Comparison of ENCODE assay signal across 24 mouse cellular contexts in the genomic region with DNA sequence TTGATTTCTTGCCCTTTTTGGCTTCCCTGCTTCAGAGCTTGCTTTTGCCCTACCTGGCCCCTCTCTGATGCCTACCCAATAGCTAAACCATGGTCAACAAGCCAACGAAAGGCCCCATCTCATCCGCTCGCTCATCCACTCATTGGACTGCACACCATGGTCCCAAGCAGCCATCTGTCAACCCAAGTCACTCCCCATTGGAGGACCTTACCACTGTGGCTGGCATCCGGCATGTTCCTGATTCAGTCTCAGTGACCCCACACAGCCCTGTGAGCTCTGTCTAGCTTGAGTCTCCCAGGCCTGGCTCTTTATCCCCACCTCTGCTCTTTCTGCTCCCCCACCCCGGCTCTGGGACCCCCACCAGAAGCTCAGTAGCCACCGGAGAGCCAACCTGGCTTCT.
DNase-seq lines count a peak whose midpoint lies in the region; ATAC-seq and TF ChIP-seq lines count a peak whose summit lies in the region.
"Had no signal": no experiment of that assay in that cellular context is flagged by ENCODE, and none has a peak within 500 bp of the region (broad histone marks: within the 10 kb centered on the region; RNA-seq: fewer than 3 reads in every experiment).

No protein-coding gene starts in this region.

- H3K9ac ChIP-seq in heart, adult 2 months (ENCODE audit: low read depth, low read length) = no peak overlapping the region
- H3K9ac ChIP-seq in kidney, embryonic 15.5 days = no peak overlapping the region
- H3K9ac ChIP-seq in lung, embryonic 16.5 days (ENCODE audit: low read length) = no peak overlapping the region
- H3K9ac ChIP-seq: forebrain, embryonic 13.5 days; heart, embryonic 13.5 days; hindbrain, embryonic 13.5 days; intestine, embryonic 15.5 days had no signal

- no peak overlapping the region for H3K4me3 ChIP-seq in heart, adult 2 months
- no peak overlapping the region for H3K4me3 ChIP-seq in kidney, embryonic 15.5 days (replicated peaks)
- no peak overlapping the region for H3K4me3 ChIP-seq in lung, embryonic 16.5 days (ENCODE audit: low read length)
- H3K4me3 ChIP-seq in lung, adult 2 months (replicated peaks; ENCODE audit: extremely low read depth, low read depth, low read length) = no peak overlapping the region
- H3K4me3 ChIP-seq: forebrain, embryonic 10.5 days; forebrain, embryonic 13.5 days; heart, embryonic 13.5 days; hindbrain, embryonic 10.5 days; hindbrain, embryonic 13.5 days; intestine, embryonic 15.5 days had no signal

- H3K9me3 ChIP-seq in kidney, embryonic 15.5 days (replicated peaks) = no peaks in the 10 kb centered on the region; the same call in 1 of the 2 replicates
- 0 out of 2 replicates have a peak, but pooled peaks cover 3% of the 10 kb centered on the region for H3K9me3 ChIP-seq in lung, embryonic 16.5 days (ENCODE audit: control insufficient read depth, low read length)
- H3K9me3 ChIP-seq: forebrain, embryonic 13.5 days; heart, embryonic 13.5 days; hindbrain, embryonic 13.5 days; intestine, embryonic 15.5 days had no signal

- H3K79me2 ChIP-seq in heart, adult 2 months (replicated peaks; ENCODE audit: control insufficient read depth, insufficient read depth, low read length) = no peaks in the 10 kb centered on the region

- peak; percentile 59 to 71 for DNase-seq in cerebellum, postnatal 14 days
- no peak for DNase-seq in cerebellum, adult 11-12 months
- peak; percentile 84 for DNase-seq in heart, adult 11 months
- DNase-seq in heart, adult 2 months = no peak
- no peak for DNase-seq in kidney, postnatal 4 days
- no peak for DNase-seq in lung, adult 2 months
- DNase-seq: adrenal gland, postnatal 10 days; adrenal gland, postnatal 36 days; B cell, adult 2 months; cerebellum, adult 8-10 months; gastrocnemius, postnatal 25 days; heart, postnatal 10 days; heart, postnatal 36 days; kidney, adult 11 months had no signal

- no peaks in the 10 kb centered on the region for H3K4me1 ChIP-seq in heart, adult 2 months (ENCODE audit: control insufficient read depth, insufficient read depth, low read length)
- H3K4me1 ChIP-seq in kidney, embryonic 15.5 days = peaks cover 7% of the 10 kb centered on the region; the same call in 1 of the 2 replicates
- no peaks in the 10 kb centered on the region for H3K4me1 ChIP-seq in lung, embryonic 16.5 days (replicated peaks; ENCODE audit: control insufficient read depth, insufficient read depth, low read length)
- H3K4me1 ChIP-seq in lung, adult 2 months (ENCODE audit: control insufficient read depth, insufficient read depth, low read length) = no peaks in the 10 kb centered on the region
- H3K4me1 ChIP-seq: forebrain, embryonic 13.5 days; heart, embryonic 13.5 days; intestine, embryonic 15.5 days had no signal

- TF ChIP-seq POLR2A in heart, adult 2 months (IDR thresholded peaks at IDR 0.05; ENCODE audit: insufficient read depth, low read depth, low read length) = no peak
- no peak for TF ChIP-seq POLR2A in lung, adult 2 months (IDR thresholded peaks at IDR 0.05; ENCODE audit: borderline replicate concordance, extremely low read depth, low read depth, low read length)

- no peak for TF ChIP-seq EP300 in heart, adult 2 months (IDR thresholded peaks at IDR 0.05; ENCODE audit: insufficient read depth, low read depth, low read length)

- H3K4me2 ChIP-seq in kidney, embryonic 15.5 days = no peak overlapping the region
- H3K4me2 ChIP-seq in lung, embryonic 16.5 days (ENCODE audit: low read depth, low read length) = no peak overlapping the region
- H3K4me2 ChIP-seq: forebrain, embryonic 13.5 days; heart, embryonic 13.5 days; hindbrain, embryonic 13.5 days; intestine, embryonic 15.5 days had no signal

- no peaks in the 10 kb centered on the region for H3K36me3 ChIP-seq in heart, adult 2 months (ENCODE audit: control insufficient read depth, insufficient read depth, low read length)
- no peaks in the 10 kb centered on the region for H3K36me3 ChIP-seq in kidney, embryonic 15.5 days
- H3K36me3 ChIP-seq in lung, embryonic 16.5 days (ENCODE audit: control insufficient read depth, insufficient read depth, low read length) = no peaks in the 10 kb centered on the region
- H3K36me3 ChIP-seq: forebrain, embryonic 10.5 days; heart, embryonic 13.5 days; hindbrain, embryonic 10.5 days; hindbrain, embryonic 13.5 days; intestine, embryonic 15.5 days had no signal

- no peaks in the 10 kb centered on the region for H3K27me3 ChIP-seq in heart, adult 2 months (ENCODE audit: control insufficient read depth, insufficient read depth, low read length)
- no peaks in the 10 kb centered on the region for H3K27me3 ChIP-seq in kidney, embryonic 15.5 days
- no peaks in the 10 kb centered on the region for H3K27me3 ChIP-seq in lung, embryonic 16.5 days (ENCODE audit: control insufficient read depth, insufficient read depth, low read depth, low read length)
- H3K27me3 ChIP-seq: forebrain, embryonic 13.5 days; heart, embryonic 13.5 days; hindbrain, embryonic 13.5 days; intestine, embryonic 15.5 days had no signal

- no peak for ATAC-seq in kidney, embryonic 15.5 days (replicated peaks; ENCODE audit: low FRiP score)
- ATAC-seq in lung, embryonic 16.5 days (ENCODE audit: low read depth) = no peak
- ATAC-seq: forebrain, embryonic 13.5 days; hindbrain, embryonic 16.5 days; intestine, embryonic 15.5 days; Patski had no signal

- 87% methylated on average over 6 of the region's 6 CpGs for WGBS in heart, adult 2 months
- WGBS in kidney, embryonic 15.5 days = 82% methylated on average over 6 of the region's 6 CpGs
- WGBS in lung, embryonic 16.5 days = 80% methylated on average over 6 of the region's 6 CpGs
- WGBS in lung, adult 2 months = 85% methylated on average over 6 of the region's 6 CpGs

- intact Hi-C loops in heart, adult 2 months (cut with DNase I) = no loop called here

- TF ChIP-seq CTCF in heart, adult 2 months (IDR thresholded peaks at IDR 0.05) = no peak
- no peak for TF ChIP-seq CTCF in lung, adult 2 months (IDR thresholded peaks at IDR 0.05; ENCODE audit: insufficient read depth, low read length)

- no peak overlapping the region for H3K27ac ChIP-seq in heart, adult 2 months
- H3K27ac ChIP-seq in kidney, embryonic 15.5 days = 0 out of 2 replicates have a peak overlapping the region, but pooled peaks have one; percentile 10
- peak overlapping the region; percentile 23 for H3K27ac ChIP-seq in lung, embryonic 16.5 days (ENCODE audit: low read length)
- H3K27ac ChIP-seq: forebrain, embryonic 10.5 days; forebrain, embryonic 13.5 days; heart, embryonic 13.5 days; hindbrain, embryonic 10.5 days; hindbrain, embryonic 13.5 days; intestine, embryonic 15.5 days had no signal

Comparison
In these comparisons a context has a peak if more than half of its experiments do, and no peak if none do; other contexts are left out.
1. DNase-seq: peak in cerebellum, postnatal 14 days (2 of 2) and heart, adult 11 months (single experiment); none in cerebellum, adult 11-12 months (single experiment), heart, adult 2 months (0 of 2), kidney, postnatal 4 days (0 of 2) and lung, adult 2 months (single experiment).